Mouse (Mus musculus) ES-E14 (cell line): ENCODE results near the gene Noxo1. TPM values are rescaled to one million over a fixed set of nuclear protein-coding genes. Genes with fewer than 3 reads are reported as not detected.
A peak's percentile ranks its signal among the peaks of the same experiment; 100 is the strongest.

Experiments used
- DNase-seq: peaks from one replicate; pipeline ENCODE4 v3.0.0-alpha.2; 2013; ENCODE audit warnings: low read depth, low spot score
- H3K27ac ChIP-seq: 2 replicates; pipeline ENCODE4 v1.5.1; 2012; ENCODE audit warnings: low read depth, mild to moderate bottlenecking, low read length, moderate library complexity, mixed read lengths; ENCODE audit not compliant: poor library complexity, insufficient read depth, severe bottlenecking
- H3K36me3 ChIP-seq: 2 replicates; pipeline ENCODE4 v1.6.1; 2012; ENCODE audit warnings: mild to moderate bottlenecking, low read length, moderate library complexity, mixed read lengths; ENCODE audit not compliant: control insufficient read depth, poor library complexity, insufficient read depth, severe bottlenecking
- H3K4me1 ChIP-seq, 2 experiments: fragments of 150-350 bp in 1 of 2; sonication (generic) in 1 of 2; 2 replicates each; pipeline ENCODE4 v1.6.1; 2012; ENCODE audit warnings: low read length in 2 of 2, mild to moderate bottlenecking in 1 of 2, mixed read lengths in 1 of 2; ENCODE audit not compliant: control insufficient read depth in 2 of 2, insufficient read depth in 2 of 2, poor library complexity in 1 of 2
- H3K4me3 ChIP-seq, 2 experiments: fragments of 150-350 bp in 1 of 2; sonication (generic) in 1 of 2; 2 replicates each; pipeline ENCODE4 v1.5.1; 2012; ENCODE audit warnings: low read length in 2 of 2, low read depth in 1 of 2, mild to moderate bottlenecking in 1 of 2, mixed read lengths in 1 of 2; ENCODE audit not compliant: insufficient read depth in 1 of 2, poor library complexity in 1 of 2, severe bottlenecking in 1 of 2
- H3K9ac ChIP-seq: 2 replicates; pipeline ENCODE4 v1.6.1; 2012; ENCODE audit warnings: low read depth, mild to moderate bottlenecking, low read length, mixed read lengths; ENCODE audit not compliant: poor library complexity, insufficient read depth, severe bottlenecking
- H3K9me3 ChIP-seq: fragments of 150-350 bp; sonication (generic); 2 replicates; pipeline ENCODE4 v1.6.1; 2012; ENCODE audit warnings: low read depth, mild to moderate bottlenecking, low read length; ENCODE audit not compliant: control insufficient read depth, insufficient read depth
- CHD2 ChIP-seq: IDR thresholded peaks from 2 replicates; pipeline ENCODE4 v1.6.1; 2014; ENCODE audit warnings: mild to moderate bottlenecking, low read depth, low read length, inconsistent platforms
- HCFC1 ChIP-seq: IDR thresholded peaks from 2 replicates; pipeline ENCODE4 v1.6.1; 2012; ENCODE audit warnings: low read length, inconsistent platforms, borderline replicate concordance; ENCODE audit not compliant: insufficient read depth
- MAFK ChIP-seq: IDR thresholded peaks from 2 replicates; pipeline ENCODE4 v1.6.1; 2014; ENCODE audit warnings: mild to moderate bottlenecking, low read depth, low read length, inconsistent platforms; ENCODE audit not compliant: insufficient read depth
- ZC3H11A ChIP-seq: IDR thresholded peaks from 2 replicates; pipeline ENCODE4 v1.6.1; 2012; ENCODE audit warnings: low read depth, mild to moderate bottlenecking, inconsistent platforms, low read length, borderline replicate concordance
- ZNF384 ChIP-seq: IDR thresholded peaks from 2 replicates; pipeline ENCODE4 v1.6.1; 2012; ENCODE audit warnings: low read depth, low read length, inconsistent platforms
- in situ Hi-C, 2 experiments: fragments of 600-800 bp; cut with MboI; formaldehyde crosslinking; loops; one replicate each; pipeline ENCODE4 v1.15.1; 2025; ENCODE audit warnings: low sequenced_read_pairs in 2 of 2, inconsistent platforms in 1 of 2; ENCODE audit not compliant: unreplicated experiment in 2 of 2
- total RNA-seq: library from RNA; depleted of rRNA; stranded (reverse); fragments of 300-350 nt; gene quantifications from 2 replicates; pipeline ENCODE4 v1.2.3, GENCODE M21; 2012

Noxo1 gene
- total RNA-seq, 1 experiment, result 2.9 TPM

DNA sequence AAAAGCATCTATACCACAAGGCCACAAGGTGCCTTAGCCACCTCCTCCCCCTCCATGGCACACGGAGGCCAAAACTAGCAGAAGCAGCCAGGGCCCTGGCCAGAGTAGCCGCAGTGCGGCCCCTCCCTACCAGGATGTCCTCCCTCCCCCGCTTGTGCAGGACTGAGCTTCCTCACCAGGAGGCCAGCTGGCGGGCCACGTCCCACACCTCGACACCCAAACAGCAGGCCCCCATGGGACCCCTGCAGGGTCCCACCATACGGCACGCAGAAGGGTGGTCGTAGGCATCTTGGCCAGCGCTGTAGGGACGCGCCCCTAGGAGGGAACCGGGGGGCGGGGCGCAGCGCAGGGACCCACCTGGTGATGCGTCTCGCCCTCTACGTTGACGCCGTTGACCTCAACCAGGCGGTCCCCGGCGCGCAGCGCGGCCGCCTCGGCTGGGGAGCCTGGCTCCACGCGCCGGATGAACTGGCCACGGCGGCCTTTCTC is 46.4 kb upstream of the Noxo1 start:
- H3K4me3 ChIP-seq, result peak overlapping the region; percentile 85 to 96
- H3K9ac ChIP-seq, result peak overlapping the region; percentile 88
- H3K36me3 ChIP-seq, result no peaks in the 10 kb centered on the region
- no peak overlapping the region for H3K27ac ChIP-seq
- H3K4me1 ChIP-seq, result peaks cover 8 to 27% of the 10 kb centered on the region in 2 experiments; a peak in 3 of 4 replicates
- TF ChIP-seq CHD2 (no peak), ZNF384 (no peak), HCFC1 (no peak), ZC3H11A (no peak), MAFK (no peak)
- in situ Hi-C loops, result no loop called here
- no peak for DNase-seq
- H3K9me3 ChIP-seq, result no peaks in the 10 kb centered on the region

DNA sequence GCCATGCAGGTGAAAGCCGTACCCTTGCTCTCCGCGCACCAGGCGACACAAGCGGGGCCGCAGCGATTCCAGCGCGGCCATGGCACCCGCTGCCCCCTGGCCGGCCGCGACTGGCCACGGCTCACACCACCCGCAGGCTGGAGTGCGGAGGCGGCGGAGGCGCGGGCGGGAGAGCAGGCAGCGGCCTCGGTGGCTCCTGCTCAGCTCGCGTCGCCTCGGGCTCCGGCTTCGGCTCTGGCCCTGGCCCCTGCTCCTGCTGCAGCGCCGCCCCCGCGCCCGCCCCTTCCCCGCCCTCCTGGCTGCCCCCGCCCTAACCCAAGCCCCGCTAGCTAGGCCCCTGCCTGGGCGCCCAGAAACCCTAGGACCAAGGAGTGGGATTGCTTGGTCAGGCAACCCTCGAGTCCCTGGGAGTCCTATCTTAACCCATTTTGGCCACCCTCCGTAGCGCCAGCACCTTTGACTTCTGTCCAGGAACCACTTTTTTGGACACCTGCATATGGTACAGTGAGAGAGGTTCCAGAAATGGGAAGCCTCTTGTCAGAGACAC is 45.9 kb upstream of the Noxo1 start, which contains the start of gene Slc9a3r2:
Gene Slc9a3r2 (minus strand): TSS at position 258 of the 547 bp plus-strand sequence.
- H3K4me1 ChIP-seq, result peaks cover 6 to 21% of the 10 kb centered on the region in 2 experiments; a peak in 3 of 4 replicates
- H3K27ac ChIP-seq, result no peak within 1 kb of the TSS

DNA sequence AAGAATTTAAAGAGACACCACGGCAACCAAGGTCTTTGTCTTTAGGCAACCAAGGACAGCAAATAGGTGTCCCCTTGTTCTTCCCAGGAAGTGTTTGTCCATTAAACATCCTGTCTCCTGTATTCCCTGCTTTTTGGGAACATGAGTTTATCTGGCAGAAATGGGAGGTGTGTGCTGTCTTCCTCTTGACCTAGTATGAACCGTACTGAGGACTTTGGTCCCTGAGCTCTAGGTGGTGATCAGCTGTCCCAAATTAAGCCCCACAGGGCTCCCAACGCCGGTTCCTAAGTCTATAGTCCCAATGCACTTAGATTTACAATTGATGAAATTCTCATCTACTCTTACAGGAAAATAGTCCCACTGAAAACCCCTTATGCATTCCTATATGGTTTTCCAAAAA is 45.3 kb upstream of the Noxo1 start:
- TF ChIP-seq CHD2 (no peak), ZNF384 (no peak), ZC3H11A (no peak), HCFC1 (no peak), MAFK (no peak)
- H3K27ac ChIP-seq, result no peak overlapping the region
- peaks cover 6 to 16% of the 10 kb centered on the region in 2 experiments; a peak in 3 of 4 replicates for H3K4me1 ChIP-seq
- 0 out of 2 replicates have a peak overlapping the region, but pooled peaks have one; percentile 51 for H3K9ac ChIP-seq
- DNase-seq, result no peak
- H3K9me3 ChIP-seq, result no peaks in the 10 kb centered on the region
- no peaks in the 10 kb centered on the region for H3K36me3 ChIP-seq
- in situ Hi-C loops, result no loop called here
- H3K4me3 ChIP-seq, result no peak overlapping the region; a peak in 1 of 4 replicates

More for the DNA sequence above, 45.9 kb upstream of the Noxo1 start, which contains the start of gene Slc9a3r2:
- TF ChIP-seq ZC3H11A (no peak), ZNF384 (no peak), MAFK (no peak), CHD2 (no peak), HCFC1 (no peak)
- Histone ChIP-seq H3K36me3 (no peaks in the 10 kb centered on the region), H3K9me3 (no peaks in the 10 kb centered on the region), H3K9ac (peak within 1 kb of the TSS; percentile 88), H3K4me3 (peak within 1 kb of the TSS; percentile 85 to 96)
- in situ Hi-C loops, result no loop called here
- DNase-seq, result no peak

DNA sequence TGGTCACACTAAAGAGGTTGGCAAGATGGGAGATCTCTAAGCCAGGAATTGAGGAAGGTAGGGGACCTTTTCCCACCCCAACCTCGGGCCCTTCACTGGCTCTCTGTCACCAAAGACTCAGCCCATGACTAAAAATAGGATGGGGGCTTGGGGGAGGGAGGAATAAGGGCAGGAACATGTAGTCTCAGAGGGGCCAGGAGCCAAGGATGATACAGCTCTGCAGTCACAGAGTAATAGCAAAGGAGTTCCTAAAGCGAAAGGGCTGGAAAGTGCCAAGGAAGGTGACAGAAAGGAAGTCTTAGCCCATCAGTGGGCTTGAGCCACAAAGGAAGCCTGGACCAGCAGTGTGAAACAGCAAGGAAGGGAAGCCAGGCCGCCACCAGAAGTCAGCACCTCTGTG is 44.2 kb upstream of the Noxo1 start:
- TF ChIP-seq MAFK, result no peak
- TF ChIP-seq HCFC1, result no peak
- no peak for TF ChIP-seq ZC3H11A
- no peak for TF ChIP-seq CHD2
- TF ChIP-seq ZNF384, result no peak
- no peak for DNase-seq
- no peaks in the 10 kb centered on the region for H3K36me3 ChIP-seq
- H3K4me3 ChIP-seq, result no peak overlapping the region
- H3K9me3 ChIP-seq, result no peaks in the 10 kb centered on the region
- in situ Hi-C loops, result no loop called here
- peaks cover 6 to 14% of the 10 kb centered on the region in 2 experiments; a peak in 3 of 4 replicates for H3K4me1 ChIP-seq
- H3K9ac ChIP-seq, result no peak overlapping the region
- H3K27ac ChIP-seq, result no peak overlapping the region
